ENCODE assay signal across 1 mouse cellular context in the genomic region with DNA sequence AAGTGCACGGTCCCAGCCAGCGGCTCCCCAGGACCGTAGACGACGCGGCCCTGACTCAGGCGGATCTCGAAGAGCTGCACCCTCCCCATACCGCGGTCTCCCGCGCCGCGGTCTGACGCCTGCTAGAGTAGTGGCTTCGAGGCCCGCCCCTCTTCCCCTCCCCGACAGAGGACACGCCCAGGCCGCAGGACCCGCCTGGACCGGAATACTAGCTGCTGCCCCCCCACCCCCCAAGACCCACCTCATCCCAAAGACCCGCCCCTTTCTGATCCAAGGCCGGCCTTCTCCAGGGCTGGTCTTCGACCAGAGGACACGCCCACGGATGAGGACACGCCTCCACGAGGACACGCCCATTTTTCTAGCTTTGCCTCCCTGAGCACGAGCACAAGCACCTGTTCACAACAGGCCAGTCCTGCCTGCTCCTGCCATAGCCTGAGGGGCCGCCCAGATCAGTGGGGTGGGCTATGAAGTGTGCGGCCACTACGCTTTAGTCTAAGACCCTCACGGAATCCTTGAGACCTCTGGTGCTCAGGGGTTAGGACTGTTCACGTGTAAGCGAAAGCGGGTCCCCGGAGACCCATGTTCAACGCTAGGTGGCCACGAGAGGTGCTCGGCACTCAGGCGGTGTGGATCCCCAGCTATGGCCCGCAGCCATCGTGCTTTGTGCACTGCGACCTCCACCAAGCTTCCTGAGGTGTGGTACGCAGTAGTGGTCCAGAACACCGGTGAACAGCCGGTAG.
TF ChIP-seq lines count a peak whose summit lies in the region.

A gene (minus strand): TSS at position 196 of the 740 bp plus-strand sequence.

TF ChIP-seq in MEL, 35 proteins besides CTCF, POLR2A, EP300 and RAD21 (continued from another document):
- TF ChIP-seq HCFC1 (IDR thresholded peaks at IDR 0.05; ENCODE audit: low read depth, low read length) (peak; percentile 32; the same call in 1 of the 2 replicates), E2F4 (IDR thresholded peaks at IDR 0.05; ENCODE audit: borderline replicate concordance, low read depth, low read length) (no peak), POLR2AphosphoS5 (IDR thresholded peaks at IDR 0.05; ENCODE audit: borderline replicate concordance, low read depth, low read length) (no peak)
